Mouse (Mus musculus) hindbrain, embryonic 11.5 days (tissue): ENCODE measurements around the gene Coro1b. TPM values are rescaled to one million over a fixed set of nuclear protein-coding genes. Genes with fewer than 3 reads are reported as not detected.

Source experiments
- ATAC-seq: fragments of 200-750 bp; cut with Nextera tagmentation; 2 replicates; pipeline ENCODE4 v1.8.0; 2017; ENCODE audit warnings: mild to moderate bottlenecking, moderate TSS enrichment, moderate library complexity; ENCODE audit not compliant: low FRiP score
- DNase-seq: peaks from one replicate; pipeline ENCODE4 v3.0.0-alpha.2; 2015; ENCODE audit warnings: low spot score
- H3K27ac ChIP-seq: fragments of 300-500 bp; sonication (generic); 2 replicates; pipeline ENCODE4 v1.5.1; 2014; ENCODE audit warnings: mild to moderate bottlenecking, low read depth, low read length
- H3K27me3 ChIP-seq: fragments of 300-500 bp; sonication (generic); 2 replicates; pipeline ENCODE4 v1.6.1; 2014; ENCODE audit warnings: mild to moderate bottlenecking, low read length, moderate library complexity, mixed read lengths; ENCODE audit not compliant: control insufficient read depth, insufficient read depth
- H3K36me3 ChIP-seq: fragments of 300-500 bp; sonication (generic); 2 replicates; pipeline ENCODE4 v1.6.1; 2014; ENCODE audit warnings: mild to moderate bottlenecking, low read length, moderate library complexity, mixed read lengths; ENCODE audit not compliant: control insufficient read depth, insufficient read depth
- H3K4me1 ChIP-seq: fragments of 300-500 bp; sonication (generic); replicated peaks from 2 replicates; pipeline ENCODE4 v1.6.1; 2014; ENCODE audit warnings: low read length, mixed read lengths; ENCODE audit not compliant: control insufficient read depth, insufficient read depth
- H3K4me2 ChIP-seq: fragments of 300-500 bp; sonication (generic); replicated peaks from 2 replicates; pipeline ENCODE4 v1.6.1; 2014; ENCODE audit warnings: mild to moderate bottlenecking, low read depth, low read length
- H3K4me3 ChIP-seq: fragments of 300-500 bp; sonication (generic); 2 replicates; pipeline ENCODE4 v1.5.1; 2014; ENCODE audit warnings: low read depth, low read length
- H3K9ac ChIP-seq: fragments of 300-500 bp; sonication (generic); 2 replicates; pipeline ENCODE4 v1.6.1; 2014; ENCODE audit warnings: low read depth, low read length
- H3K9me3 ChIP-seq: fragments of 300-500 bp; sonication (generic); 2 replicates; pipeline ENCODE4 v1.6.1; 2016; ENCODE audit warnings: low read length; ENCODE audit not compliant: control insufficient read depth
- WGBS: fragments of 180-500 bp; shearing (Covaris S2); extraction: QIAGEN DNeasy Blood & Tissue Kit; methylation state at CpG from one replicate; pipeline ENCODE4 v1.1.7; 2014; 5-methylcytosine and 5-hydroxymethylcytosine counted together
- polyA plus RNA-seq: library from polyadenylated mRNA; unstranded; fragments of >200 nt; fragmentation: Nextera tagmentation; extraction: Ambion mirVana; gene quantifications from 2 replicates; pipeline ENCODE4 v1.2.1, GENCODE M21; 2014

Gene Coro1b
- polyA plus RNA-seq, 1 experiment from 2014 or later = 123 TPM

DNA sequence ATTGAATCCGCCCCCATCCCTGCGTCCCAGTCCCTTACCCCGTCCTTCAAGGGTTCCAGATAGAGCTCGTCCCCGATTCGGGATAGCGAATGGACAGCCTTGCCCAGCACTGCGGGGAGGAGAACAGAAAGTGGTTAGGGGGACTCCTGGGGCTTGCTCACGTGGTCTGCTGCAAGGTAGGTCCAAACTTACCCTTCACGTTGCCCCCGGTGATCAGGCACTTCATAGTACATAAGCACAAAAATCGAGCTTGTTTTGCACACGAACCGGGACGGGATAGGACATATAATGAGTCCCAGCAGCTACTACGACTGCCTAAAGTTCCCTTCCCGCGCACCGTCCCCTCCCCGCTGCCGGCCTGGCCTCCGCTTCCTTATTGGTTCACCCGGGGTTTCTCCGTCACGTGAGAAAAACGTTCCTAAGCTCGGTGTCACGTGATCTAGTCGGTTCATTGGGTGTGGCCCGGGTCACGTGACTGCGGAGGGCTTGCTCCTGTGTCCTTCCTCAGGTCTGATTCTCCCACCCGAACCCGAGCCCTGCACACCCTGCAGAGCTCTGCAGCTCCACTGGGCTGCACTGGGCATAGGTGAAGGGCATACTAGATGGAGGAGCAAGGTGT lies 53.0 kb downstream of the Coro1b start, which contains the start of gene Rad9a:
TSS of gene Rad9a (minus strand) at position 372 of the 619 bp plus-strand sequence.
- peak; percentile 98 for DNase-seq
- Histone ChIP-seq H3K9me3 (no peaks in the 10 kb centered on the region), H3K4me3 (peak within 1 kb of the TSS; percentile 68), H3K4me2 (peak within 1 kb of the TSS; percentile 97), H3K9ac (peak within 1 kb of the TSS; percentile 81), H3K27me3 (no peaks in the 10 kb centered on the region; the same call in none of the 2 replicates), H3K27ac (peak within 1 kb of the TSS; percentile 60; the same call in 1 of the 2 replicates), H3K4me1 (peaks cover 13% of the 10 kb centered on the region), H3K36me3 (no peaks in the 10 kb centered on the region)
- under 1% methylated on average over 34 of the region's 34 CpGs for WGBS
- ATAC-seq = peak; percentile 82

- Histone ChIP-seq H3K4me3 (peak overlapping the region; percentile 68), H3K36me3 (no peaks in the 10 kb centered on the region), H3K4me1 (peaks cover 13% of the 10 kb centered on the region), H3K9me3 (no peaks in the 10 kb centered on the region), H3K9ac (peak overlapping the region; percentile 80), H3K27me3 (no peaks in the 10 kb centered on the region; the same call in none of the 2 replicates), H3K27ac (no peak overlapping the region), H3K4me2 (peak overlapping the region; percentile 97)
- DNase-seq (no peak), ATAC-seq (peak; percentile 31)
- WGBS = 33% methylated on average over 7 of the region's 7 CpGs
Measured at GRCm38 (mm10) chr19:4202149-4202548, 53.7 kb downstream of the Coro1b start.

DNA sequence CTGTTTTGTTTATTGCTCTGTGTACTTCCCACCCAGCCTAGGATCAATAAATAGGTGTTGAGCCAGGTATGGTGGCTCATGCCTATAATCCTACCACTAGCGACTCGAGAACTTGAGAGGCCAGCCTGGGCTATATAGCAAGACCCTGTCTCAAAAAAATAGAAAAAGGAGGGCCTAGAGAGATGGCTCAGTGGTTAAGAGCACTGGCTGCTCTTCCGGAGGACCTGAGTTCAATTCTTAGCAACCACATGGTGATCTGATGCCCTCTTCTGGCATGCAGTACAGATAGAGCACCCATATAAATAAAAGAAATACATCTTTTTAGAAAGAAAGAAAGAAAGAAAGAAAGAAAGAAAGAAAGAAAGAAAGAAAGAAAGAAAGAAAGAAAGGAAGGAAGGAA lies 54.7 kb downstream of the Coro1b start:
- DNase-seq = no peak
- no peaks in the 10 kb centered on the region for H3K36me3 ChIP-seq
- WGBS = 72% methylated on average over 3 of the region's 3 CpGs
- H3K9me3 ChIP-seq = no peaks in the 10 kb centered on the region
- H3K4me1 ChIP-seq = peaks cover 13% of the 10 kb centered on the region
- H3K4me3 ChIP-seq = no peak overlapping the region
- no peak for ATAC-seq
- H3K4me2 ChIP-seq = no peak overlapping the region
- no peaks in the 10 kb centered on the region; the same call in none of the 2 replicates for H3K27me3 ChIP-seq
- no peak overlapping the region for H3K27ac ChIP-seq
- no peak overlapping the region for H3K9ac ChIP-seq

Other genes with a start within 250 kb of the Coro1b start
- gene Tcirg1, start 241.5 kb upstream of the Coro1b start, polyA plus RNA-seq = 10.7 and 11.6 TPM in 2 replicates
- gene Ndufs8, start 235.8 kb upstream of the Coro1b start, polyA plus RNA-seq = 240 and 258 TPM in 2 replicates
- gene Aldh3b1, start 218.8 kb upstream of the Coro1b start, polyA plus RNA-seq = 0.59 and 1.4 TPM in 2 replicates
- gene Unc93b1, start 213.4 kb upstream of the Coro1b start, polyA plus RNA-seq = 5.1 and 6.4 TPM in 2 replicates
- gene Aldh3b3, start 190.0 kb upstream of the Coro1b start, polyA plus RNA-seq = not detected in 2 replicates
- 1.5 and 2.3 TPM in 2 replicates for gene Aldh3b2, start 176.3 kb upstream of the Coro1b start, polyA plus RNA-seq
- 2.5 and 2.8 TPM in 2 replicates for gene Acy3, start 162.0 kb upstream of the Coro1b start, polyA plus RNA-seq
- 0.70 and 2.3 TPM in 2 replicates for gene Tbx10, start 155.9 kb upstream of the Coro1b start, polyA plus RNA-seq
- gene Nudt8, start 148.0 kb upstream of the Coro1b start, polyA plus RNA-seq = 14.6 and 19.5 TPM in 2 replicates
- gene Gm49405, start 148.0 kb upstream of the Coro1b start, polyA plus RNA-seq = 1.5 and 1.6 TPM in 2 replicates
- 1.5 and 1.9 TPM in 2 replicates for gene Doc2g, start 145.3 kb upstream of the Coro1b start, polyA plus RNA-seq
- 188 and 201 TPM in 2 replicates for gene Ndufv1, start 135.8 kb upstream of the Coro1b start, polyA plus RNA-seq
- 343 and 348 TPM in 2 replicates for gene Gstp1, start 110.6 kb upstream of the Coro1b start, polyA plus RNA-seq
- 1.1 and 2.9 TPM in 2 replicates for gene Gstp2, start 102.6 kb upstream of the Coro1b start, polyA plus RNA-seq
- gene Gstp3, start 89.0 kb upstream of the Coro1b start, polyA plus RNA-seq = not detected in 2 replicates
- gene Cabp2, start 67.0 kb upstream of the Coro1b start, polyA plus RNA-seq = not detected in 2 replicates
- gene Cdk2ap2, start 51.4 kb upstream of the Coro1b start, polyA plus RNA-seq = 74.4 and 84.3 TPM in 2 replicates
- 12.2 and 15.4 TPM in 2 replicates for gene Pitpnm1, start 48.6 kb upstream of the Coro1b start, polyA plus RNA-seq
- gene Aip, start 22.8 kb upstream of the Coro1b start, polyA plus RNA-seq = 65.7 and 67.4 TPM in 2 replicates
- gene Gpr152, start 8.8 kb upstream of the Coro1b start, polyA plus RNA-seq = not detected in 2 replicates
- gene Cabp4, start 4.6 kb upstream of the Coro1b start, polyA plus RNA-seq = not detected in 2 replicates
- gene Ptprcap, start 5.0 kb downstream of the Coro1b start, polyA plus RNA-seq = 1.0 and 1.1 TPM in 2 replicates
- 42.2 and 45.7 TPM in 2 replicates for gene Rps6kb2, start 14.7 kb downstream of the Coro1b start, polyA plus RNA-seq
- 2.8 and 3.3 TPM in 2 replicates for gene Carns1, start 26.9 kb downstream of the Coro1b start, polyA plus RNA-seq
- gene Tbc1d10c, start 42.7 kb downstream of the Coro1b start, polyA plus RNA-seq = 0.79 and 0.96 TPM in 2 replicates
- gene Ppp1ca, start 43.4 kb downstream of the Coro1b start, polyA plus RNA-seq = 868 and 927 TPM in 2 replicates
- 41.6 and 42.1 TPM in 2 replicates for gene Rad9a, start 53.0 kb downstream of the Coro1b start, polyA plus RNA-seq
- 0.82 and 0.90 TPM in 2 replicates for gene Clcf1, start 65.6 kb downstream of the Coro1b start, polyA plus RNA-seq
- gene AC109138.7, start 65.7 kb downstream of the Coro1b start, polyA plus RNA-seq = not detected in 2 replicates
- 11.0 and 17.9 TPM in 2 replicates for gene Pold4, start 83.3 kb downstream of the Coro1b start, polyA plus RNA-seq
- gene Ssh3, start 120.6 kb downstream of the Coro1b start, polyA plus RNA-seq = 2.8 and 3.9 TPM in 2 replicates
- 8.6 and 11.0 TPM in 2 replicates for gene Ankrd13d, start 134.5 kb downstream of the Coro1b start, polyA plus RNA-seq
- 12.5 and 13.9 TPM in 2 replicates for gene Grk2, start 157.6 kb downstream of the Coro1b start, polyA plus RNA-seq
- 42.1 and 44.0 TPM in 2 replicates for gene Kdm2a, start 249.7 kb downstream of the Coro1b start, polyA plus RNA-seq